Mouse (Mus musculus): ENCODE data around the gene Gm45844. TPM values are rescaled to one million over a fixed set of nuclear protein-coding genes. Genes with fewer than 3 reads are reported as not detected.

Gene Gm45844
- 2.5 TPM for polyA plus RNA-seq (2017; shearing (Covaris generic))

GRCm38 (mm10) chr7:7277966-7278567 is at the start of gene Gm45844:
Gene Gm45844, minus strand, starts transcription at chr7:7278289.

GRCm38 (mm10) chr7:7247228-7247627 is 30.9 kb downstream of the Gm45844 start, which contains the start of gene Vmn2r29:
Gene Vmn2r29, minus strand, starts transcription at chr7:7247328.

GRCm38 (mm10) chr7:7209313-7210151 is 68.6 kb downstream of the Gm45844 start, which contains the start of gene Zfp772:
Gene Zfp772, minus strand, starts transcription at chr7:7209998.

GRCm38 (mm10) chr7:7171227-7172147 is 106.6 kb downstream of the Gm45844 start, which contains the start of gene Zfp418:
Gene Zfp418, plus strand, starts transcription at chr7:7171330.

Other genes with a start within 250 kb of the Gm45844 start
- 47.9 TPM for gene Zfp954, start 156.8 kb downstream of the Gm45844 start, polyA plus RNA-seq (2017; shearing (Covaris generic))
- 23.5 TPM for gene Zfp773, start 141.5 kb downstream of the Gm45844 start, polyA plus RNA-seq (2017; shearing (Covaris generic))
- gene Zfp418, start 107.0 kb downstream of the Gm45844 start, polyA plus RNA-seq (2017; shearing (Covaris generic)), result 1.8 TPM
- gene Zfp772, start 68.3 kb downstream of the Gm45844 start, polyA plus RNA-seq (2017; shearing (Covaris generic)), result 2.5 TPM
- 0.64 TPM for gene Vmn2r29, start 31.0 kb downstream of the Gm45844 start, polyA plus RNA-seq (2017; shearing (Covaris generic))
- gene Clcn4, start 22.6 kb upstream of the Gm45844 start, polyA plus RNA-seq (2017; shearing (Covaris generic)), result 65.4 TPM
- gene Vmn2r30, start 59.3 kb upstream of the Gm45844 start, polyA plus RNA-seq (2017; shearing (Covaris generic)), result not detected
- not detected for gene Gm45783, start 96.3 kb upstream of the Gm45844 start, polyA plus RNA-seq (2017; shearing (Covaris generic))
- 0.11 TPM for gene Vmn2r31, start 121.4 kb upstream of the Gm45844 start, polyA plus RNA-seq (2017; shearing (Covaris generic))
- gene Vmn2r32, start 201.7 kb upstream of the Gm45844 start, polyA plus RNA-seq (2017; shearing (Covaris generic)), result not detected